Mouse (Mus musculus) kidney, embryonic 16.5 days (tissue): ENCODE measurements around the gene 1700025G04Rik. TPM values are rescaled to one million over a fixed set of nuclear protein-coding genes. Genes with fewer than 3 reads are reported as not detected.
A peak's percentile ranks its signal among the peaks of the same experiment; 100 is the strongest.

Experiments
- ATAC-seq: fragments of 200-750 bp; cut with Nextera tagmentation; 2 replicates; pipeline ENCODE4 v1.8.0; 2017; ENCODE audit warnings: moderate TSS enrichment; ENCODE audit not compliant: low FRiP score, low TSS enrichment
- H3K27ac ChIP-seq: fragments of 300-500 bp; sonication (generic); 2 replicates; pipeline ENCODE4 v1.5.1; 2014; ENCODE audit warnings: low read length
- H3K27me3 ChIP-seq: fragments of 300-500 bp; sonication (generic); 2 replicates; pipeline ENCODE4 v1.6.1; 2014; ENCODE audit warnings: low read length, control low read depth, mixed read lengths; ENCODE audit not compliant: insufficient read depth
- H3K36me3 ChIP-seq: fragments of 300-500 bp; sonication (generic); 2 replicates; pipeline ENCODE4 v1.6.1; 2014; ENCODE audit warnings: low read length, control low read depth, mixed read lengths; ENCODE audit not compliant: insufficient read depth
- H3K4me1 ChIP-seq: fragments of 300-500 bp; sonication (generic); 2 replicates; pipeline ENCODE4 v1.6.1; 2014; ENCODE audit warnings: low read length, control low read depth, mixed read lengths; ENCODE audit not compliant: insufficient read depth
- H3K4me2 ChIP-seq: fragments of 300-500 bp; sonication (generic); replicated peaks from 2 replicates; pipeline ENCODE4 v1.6.1; 2014; ENCODE audit warnings: low read depth, low read length
- H3K4me3 ChIP-seq: fragments of 300-500 bp; sonication (generic); 2 replicates; pipeline ENCODE4 v1.5.1; 2014; ENCODE audit warnings: mild to moderate bottlenecking, low read length
- H3K9ac ChIP-seq: fragments of 300-500 bp; sonication (generic); replicated peaks from 2 replicates; pipeline ENCODE4 v1.6.1; 2014; ENCODE audit warnings: low read length
- H3K9me3 ChIP-seq: fragments of 300-500 bp; sonication (generic); 2 replicates; pipeline ENCODE4 v1.6.1; 2016; ENCODE audit warnings: low read length, control low read depth
- WGBS: fragments of 180-500 bp; shearing (Covaris S2); extraction: QIAGEN DNeasy Blood & Tissue Kit; methylation state at CpG from one replicate; pipeline ENCODE4 v1.1.7; 2014; 5-methylcytosine and 5-hydroxymethylcytosine counted together
- polyA plus RNA-seq: library from polyadenylated mRNA; unstranded; fragments of >200 nt; fragmentation: Nextera tagmentation; extraction: Ambion mirVana; gene quantifications from 2 replicates; pipeline ENCODE4 v1.2.1, GENCODE M21; 2015

1700025G04Rik gene
- polyA plus RNA-seq, 1 experiment from 2014 or later = 15.4 TPM

- no peak for ATAC-seq
- 89% methylated on average over 10 of the region's 10 CpGs for WGBS
- H3K27ac ChIP-seq = no peak overlapping the region
- no peaks in the 10 kb centered on the region for H3K27me3 ChIP-seq
- no peak overlapping the region for H3K9ac ChIP-seq
- H3K36me3 ChIP-seq = no peaks in the 10 kb centered on the region
- no peak overlapping the region for H3K4me2 ChIP-seq
- peaks cover 10% of the 10 kb centered on the region for H3K4me1 ChIP-seq
- no peak overlapping the region for H3K4me3 ChIP-seq
- no peaks in the 10 kb centered on the region for H3K9me3 ChIP-seq
Measured at GRCm38 (mm10) chr1:151887126-151887525, 202.8 kb downstream of the 1700025G04Rik start.

- H3K36me3 ChIP-seq = no peaks in the 10 kb centered on the region
- H3K27me3 ChIP-seq = no peaks in the 10 kb centered on the region
- H3K4me1 ChIP-seq = peaks cover 10% of the 10 kb centered on the region
- ATAC-seq = no peak
- no peaks in the 10 kb centered on the region for H3K9me3 ChIP-seq
- WGBS = 84% methylated on average over 2 of the region's 2 CpGs
- H3K4me3 ChIP-seq = no peak overlapping the region
- no peak overlapping the region for H3K27ac ChIP-seq
- no peak overlapping the region for H3K9ac ChIP-seq
- no peak overlapping the region for H3K4me2 ChIP-seq
Measured at GRCm38 (mm10) chr1:151886171-151886570, 203.8 kb downstream of the 1700025G04Rik start.

GRCm38 (mm10) chr1:151881253-151881652 lies 208.7 kb downstream of the 1700025G04Rik start:
- WGBS = 84% methylated on average over 1 of the region's 1 CpGs
- no peaks in the 10 kb centered on the region for H3K36me3 ChIP-seq
- H3K9ac ChIP-seq = no peak overlapping the region
- peaks cover 6% of the 10 kb centered on the region; the same call in 1 of the 2 replicates for H3K4me1 ChIP-seq
- no peaks in the 10 kb centered on the region for H3K27me3 ChIP-seq
- H3K9me3 ChIP-seq = no peaks in the 10 kb centered on the region
- no peak overlapping the region for H3K4me3 ChIP-seq
- no peak overlapping the region for H3K27ac ChIP-seq
- no peak for ATAC-seq
- no peak overlapping the region for H3K4me2 ChIP-seq

GRCm38 (mm10) chr1:151880731-151881130 lies 209.2 kb downstream of the 1700025G04Rik start:
- no peaks in the 10 kb centered on the region for H3K9me3 ChIP-seq
- H3K9ac ChIP-seq = no peak overlapping the region
- H3K4me1 ChIP-seq = peaks cover 6% of the 10 kb centered on the region; the same call in 1 of the 2 replicates
- H3K4me3 ChIP-seq = no peak overlapping the region
- no peaks in the 10 kb centered on the region for H3K36me3 ChIP-seq
- no peak overlapping the region for H3K27ac ChIP-seq
- H3K27me3 ChIP-seq = no peaks in the 10 kb centered on the region
- ATAC-seq = no peak
- WGBS = 81% methylated on average over 5 of the region's 5 CpGs
- H3K4me2 ChIP-seq = no peak overlapping the region

GRCm38 (mm10) chr1:151879966-151880365 lies 210.0 kb downstream of the 1700025G04Rik start:
- peaks cover 6% of the 10 kb centered on the region; the same call in 1 of the 2 replicates for H3K4me1 ChIP-seq
- H3K4me3 ChIP-seq = no peak overlapping the region
- no peak overlapping the region for H3K9ac ChIP-seq
- H3K9me3 ChIP-seq = no peaks in the 10 kb centered on the region
- H3K27me3 ChIP-seq = no peaks in the 10 kb centered on the region
- H3K27ac ChIP-seq = no peak overlapping the region
- no peaks in the 10 kb centered on the region for H3K36me3 ChIP-seq
- 88% methylated on average over 13 of the region's 13 CpGs for WGBS
- ATAC-seq = no peak
- H3K4me2 ChIP-seq = no peak overlapping the region

GRCm38 (mm10) chr1:151879308-151879850 lies 210.5 kb downstream of the 1700025G04Rik start:
- Histone ChIP-seq H3K36me3 (no peaks in the 10 kb centered on the region), H3K4me2 (no peak overlapping the region), H3K9ac (no peak overlapping the region), H3K9me3 (no peaks in the 10 kb centered on the region), H3K27me3 (no peaks in the 10 kb centered on the region), H3K4me3 (no peak overlapping the region), H3K4me1 (peaks cover 6% of the 10 kb centered on the region; the same call in 1 of the 2 replicates), H3K27ac (no peak overlapping the region)
- WGBS = 91% methylated on average over 11 of the region's 11 CpGs
- ATAC-seq = no peak

- Histone ChIP-seq H3K9me3 (no peaks in the 10 kb centered on the region), H3K36me3 (no peaks in the 10 kb centered on the region), H3K27me3 (no peaks in the 10 kb centered on the region), H3K4me1 (peaks cover 6% of the 10 kb centered on the region; the same call in 1 of the 2 replicates), H3K4me3 (no peak overlapping the region), H3K27ac (no peak overlapping the region), H3K4me2 (no peak overlapping the region), H3K9ac (no peak overlapping the region)
- ATAC-seq = no peak
- 15% methylated on average over 4 of the region's 4 CpGs for WGBS
Measured at GRCm38 (mm10) chr1:151878411-151878810, 211.5 kb downstream of the 1700025G04Rik start.

GRCm38 (mm10) chr1:151872971-151873370 lies 217.0 kb downstream of the 1700025G04Rik start:
- H3K36me3 ChIP-seq = no peaks in the 10 kb centered on the region
- 64% methylated on average over 5 of the region's 5 CpGs for WGBS
- H3K4me2 ChIP-seq = no peak overlapping the region
- H3K9ac ChIP-seq = no peak overlapping the region
- no peaks in the 10 kb centered on the region for H3K27me3 ChIP-seq
- no peak overlapping the region for H3K4me3 ChIP-seq
- no peak for ATAC-seq
- H3K4me1 ChIP-seq = no peaks in the 10 kb centered on the region
- no peak overlapping the region for H3K27ac ChIP-seq
- no peaks in the 10 kb centered on the region for H3K9me3 ChIP-seq

GRCm38 (mm10) chr1:151864326-151864725 lies 225.6 kb downstream of the 1700025G04Rik start:
- H3K4me3 ChIP-seq = no peak overlapping the region
- 85% methylated on average over 6 of the region's 6 CpGs for WGBS
- no peaks in the 10 kb centered on the region for H3K27me3 ChIP-seq
- no peaks in the 10 kb centered on the region for H3K36me3 ChIP-seq
- H3K9ac ChIP-seq = no peak overlapping the region
- no peaks in the 10 kb centered on the region for H3K9me3 ChIP-seq
- H3K4me2 ChIP-seq = no peak overlapping the region
- H3K27ac ChIP-seq = peak overlapping the region; percentile 48; the same call in 1 of the 2 replicates
- H3K4me1 ChIP-seq = peaks cover 10% of the 10 kb centered on the region; the same call in 1 of the 2 replicates
- no peak for ATAC-seq

GRCm38 (mm10) chr1:151863797-151864147 lies 226.2 kb downstream of the 1700025G04Rik start:
- Histone ChIP-seq H3K4me1 (peaks cover 10% of the 10 kb centered on the region; the same call in 1 of the 2 replicates), H3K4me3 (no peak overlapping the region), H3K27ac (peak overlapping the region; percentile 73; the same call in 1 of the 2 replicates), H3K4me2 (no peak overlapping the region), H3K9ac (no peak overlapping the region), H3K27me3 (no peaks in the 10 kb centered on the region), H3K36me3 (no peaks in the 10 kb centered on the region), H3K9me3 (no peaks in the 10 kb centered on the region)
- ATAC-seq = peak; percentile 46; the same call in 1 of the 2 replicates
- WGBS = 82% methylated on average over 12 of the region's 12 CpGs
